Mouse (Mus musculus) olfactory bulb, adult 2 months (tissue): ENCODE data around the gene Serpini2.

Experiments
- CTCF ChIP-seq: fragments of 200-500 bp; IDR thresholded peaks from 2 replicates; pipeline ENCODE4 v1.5.1; 2012; ENCODE audit warnings: low read depth, mild to moderate bottlenecking, low read length, moderate library complexity; ENCODE audit not compliant: insufficient read depth
- POLR2A ChIP-seq: fragments of 200-500 bp; IDR thresholded peaks from 2 replicates; pipeline ENCODE4 v1.6.1; 2012; ENCODE audit warnings: mild to moderate bottlenecking, low read depth, low read length, moderate library complexity; ENCODE audit not compliant: insufficient read depth

- TF ChIP-seq POLR2A: no peak
- no peak for TF ChIP-seq CTCF
Observed at GRCm38 (mm10) chr3:75301072-75301471, 31.2 kb upstream of the Serpini2 start.
